Mouse (Mus musculus) MEL (cell line): ENCODE results near the gene Rufy4. TPM values are rescaled to one million over a fixed set of nuclear protein-coding genes. Genes with fewer than 3 reads are reported as not detected.
A peak's percentile ranks its signal among the peaks of the same experiment; 100 is the strongest.

Source experiments
- DNase-seq: peaks from one replicate; pipeline ENCODE4 v3.0.0; 2011; ENCODE audit warnings: low read depth, low spot score
- H3K27ac ChIP-seq: 2 replicates; pipeline ENCODE4 v1.5.1; 2012; ENCODE audit warnings: low read depth, mild to moderate bottlenecking, control low read depth, low read length, moderate library complexity; ENCODE audit not compliant: control insufficient read depth
- H3K27me3 ChIP-seq, 2 experiments: fragments of 150-350 bp in 1 of 2; sonication (generic) in 1 of 2; 2 replicates each; pipeline ENCODE4 v1.6.1; 2012; ENCODE audit warnings: low read length in 2 of 2, mild to moderate bottlenecking in 2 of 2, improper control_type of control experiment in 1 of 2, moderate library complexity in 1 of 2; ENCODE audit not compliant: insufficient read depth in 2 of 2, control insufficient read depth in 1 of 2
- H3K36me3 ChIP-seq, 2 experiments: 2 replicates each; pipeline ENCODE4 v1.6.1; 2012 to 2014; ENCODE audit warnings: low read length in 2 of 2, improper control_type of control experiment in 1 of 2, inconsistent platforms in 1 of 2, mild to moderate bottlenecking in 1 of 2; ENCODE audit not compliant: insufficient read depth in 2 of 2, control insufficient read depth in 1 of 2
- H3K4me1 ChIP-seq, 2 experiments: fragments of 150-350 bp in 1 of 2; sonication (generic) in 1 of 2; 2 replicates each; pipeline ENCODE4 v1.6.1; 2012; ENCODE audit warnings: low read length in 2 of 2, improper control_type of control experiment in 1 of 2, mild to moderate bottlenecking in 1 of 2; ENCODE audit not compliant: insufficient read depth in 2 of 2, control insufficient read depth in 1 of 2
- H3K4me3 ChIP-seq, 2 experiments: fragments of 150-350 bp in 1 of 2; sonication (generic) in 1 of 2; 2 replicates each; pipeline ENCODE4 v1.5.1; 2012; ENCODE audit warnings: low read depth in 2 of 2, low read length in 2 of 2, mild to moderate bottlenecking in 2 of 2, moderate library complexity in 2 of 2, control low read depth in 1 of 2, improper control_type of control experiment in 1 of 2; ENCODE audit not compliant: control insufficient read depth in 1 of 2, insufficient read depth in 1 of 2
- H3K79me2 ChIP-seq: 2 replicates; pipeline ENCODE4 v1.6.1; 2012; ENCODE audit warnings: mild to moderate bottlenecking, low read length, moderate library complexity; ENCODE audit not compliant: control insufficient read depth, poor library complexity, insufficient read depth
- H3K9ac ChIP-seq: 2 replicates; pipeline ENCODE4 v1.6.1; 2012; ENCODE audit warnings: low read depth, mild to moderate bottlenecking, control low read depth, low read length, moderate library complexity; ENCODE audit not compliant: control insufficient read depth, poor library complexity, severe bottlenecking
- H3K9me3 ChIP-seq: fragments of 150-350 bp; sonication (generic); replicated peaks from 2 replicates; pipeline ENCODE4 v1.6.1; 2012; ENCODE audit warnings: mild to moderate bottlenecking, low read length, improper control_type of control experiment, moderate library complexity; ENCODE audit not compliant: insufficient read depth
- BHLHE40 ChIP-seq: IDR thresholded peaks from 2 replicates; pipeline ENCODE4 v1.6.1; 2012; ENCODE audit warnings: low read depth, mild to moderate bottlenecking, inconsistent platforms, low read length, improper control_type of control experiment, borderline replicate concordance
- CHD1 ChIP-seq: IDR thresholded peaks from 2 replicates; pipeline ENCODE4 v1.6.1; 2012; ENCODE audit warnings: low read depth, mild to moderate bottlenecking, inconsistent platforms, low read length, improper control_type of control experiment
- CHD2 ChIP-seq: IDR thresholded peaks from 2 replicates; pipeline ENCODE4 v1.6.1; 2011; ENCODE audit warnings: low read length, improper control_type of control experiment
- CTCF ChIP-seq, 3 experiments: IDR thresholded peaks in 2 of 3; conservative IDR thresholded peaks in 1 of 3; 2 replicates each; pipeline ENCODE4 v1.5.1; 2011 to 2012; ENCODE audit warnings: low read length in 3 of 3, low read depth in 2 of 3, mild to moderate bottlenecking in 2 of 3, improper control_type of control experiment in 1 of 3, inconsistent platforms in 1 of 3, mixed read lengths in 1 of 3, moderate library complexity in 1 of 3; ENCODE audit not compliant: control insufficient read depth in 1 of 3, insufficient read depth in 1 of 3, poor library complexity in 1 of 3, severe bottlenecking in 1 of 3
- ELF1 ChIP-seq: IDR thresholded peaks from 2 replicates; pipeline ENCODE4 v1.6.1; 2014; ENCODE audit warnings: low read depth, mild to moderate bottlenecking, inconsistent platforms, low read length, improper control_type of control experiment, moderate library complexity
- EP300 ChIP-seq, 2 experiments: IDR thresholded peaks; 2 replicates each; pipeline ENCODE4 v1.6.1; 2011; ENCODE audit warnings: improper control_type of control experiment in 2 of 2, low read length in 2 of 2, low read depth in 1 of 2, mild to moderate bottlenecking in 1 of 2
- ETS1 ChIP-seq: IDR thresholded peaks from 2 replicates; pipeline ENCODE4 v1.6.1; 2012; ENCODE audit warnings: low read depth, mild to moderate bottlenecking, inconsistent platforms, low read length, improper control_type of control experiment, moderate library complexity
- GABPA ChIP-seq: IDR thresholded peaks from 2 replicates; pipeline ENCODE4 v1.6.1; 2012; ENCODE audit warnings: low read depth, mild to moderate bottlenecking, inconsistent platforms, low read length, improper control_type of control experiment, moderate library complexity
- GATA1 ChIP-seq: IDR thresholded peaks from 2 replicates; pipeline ENCODE4 v1.6.1; 2011; ENCODE audit warnings: low read depth, low read length, improper control_type of control experiment
- HCFC1 ChIP-seq: IDR thresholded peaks from 2 replicates; pipeline ENCODE4 v1.6.1; 2012; ENCODE audit warnings: low read depth, mild to moderate bottlenecking, inconsistent platforms, low read length, improper control_type of control experiment, moderate library complexity
- JUND ChIP-seq: IDR thresholded peaks from 2 replicates; pipeline ENCODE4 v1.6.1; 2011; ENCODE audit warnings: low read depth, mild to moderate bottlenecking, improper control_type of control experiment, low read length
- KAT2A ChIP-seq: conservative IDR thresholded peaks from 2 replicates; pipeline ENCODE4 v1.6.1; 2012; ENCODE audit warnings: low read depth, low read length, improper control_type of control experiment, inconsistent platforms
- MAFK ChIP-seq: IDR thresholded peaks from 2 replicates; pipeline ENCODE4 v1.6.1; 2011; ENCODE audit warnings: low read depth, mild to moderate bottlenecking, low read length, improper control_type of control experiment, borderline replicate concordance
- MAX ChIP-seq: IDR thresholded peaks from 2 replicates; pipeline ENCODE4 v1.6.1; 2011; ENCODE audit warnings: low read length, improper control_type of control experiment
- MAZ ChIP-seq: IDR thresholded peaks from 2 replicates; pipeline ENCODE4 v1.6.1; 2012; ENCODE audit warnings: low read depth, mild to moderate bottlenecking, inconsistent platforms, low read length, improper control_type of control experiment
- MXI1 ChIP-seq: IDR thresholded peaks from 2 replicates; pipeline ENCODE4 v1.6.1; 2011; ENCODE audit warnings: mild to moderate bottlenecking, low read depth, low read length, improper control_type of control experiment
- MYB ChIP-seq: IDR thresholded peaks from 2 replicates; pipeline ENCODE4 v1.6.1; 2011; ENCODE audit warnings: mild to moderate bottlenecking, low read depth, low read length, improper control_type of control experiment
- MYC ChIP-seq: IDR thresholded peaks from 2 replicates; pipeline ENCODE4 v1.6.1; 2011; ENCODE audit warnings: low read depth, mild to moderate bottlenecking, low read length, improper control_type of control experiment, moderate library complexity
- NELFE ChIP-seq: IDR thresholded peaks from 2 replicates; pipeline ENCODE4 v1.6.1; 2011; ENCODE audit warnings: low read depth, low read length, improper control_type of control experiment
- NRF1 ChIP-seq: IDR thresholded peaks from 2 replicates; pipeline ENCODE4 v1.6.1; 2014; ENCODE audit warnings: low read depth, mild to moderate bottlenecking, inconsistent platforms, low read length, improper control_type of control experiment, moderate library complexity; ENCODE audit not compliant: poor library complexity, insufficient read depth, severe bottlenecking
- POLR2A ChIP-seq, 2 experiments: IDR thresholded peaks; 2 replicates each; pipeline ENCODE4 v1.6.1; 2011 to 2012; ENCODE audit warnings: low read length in 2 of 2, mild to moderate bottlenecking in 2 of 2, control low read depth in 1 of 2, improper control_type of control experiment in 1 of 2, low read depth in 1 of 2, moderate library complexity in 1 of 2; ENCODE audit not compliant: control insufficient read depth in 1 of 2, insufficient read depth in 1 of 2, poor library complexity in 1 of 2
- POLR2AphosphoS2 ChIP-seq: IDR thresholded peaks from 2 replicates; pipeline ENCODE4 v1.6.1; 2011; ENCODE audit warnings: low read length, improper control_type of control experiment
- POLR2AphosphoS5 ChIP-seq: IDR thresholded peaks from 2 replicates; pipeline ENCODE4 v1.6.1; 2012; ENCODE audit warnings: low read depth, borderline replicate concordance, mild to moderate bottlenecking, inconsistent platforms, low read length, moderate library complexity, mixed read lengths
- RAD21 ChIP-seq: IDR thresholded peaks from 2 replicates; pipeline ENCODE4 v1.6.1; 2011; ENCODE audit warnings: mild to moderate bottlenecking, low read depth, low read length, improper control_type of control experiment
- RCOR1 ChIP-seq: IDR thresholded peaks from 2 replicates; pipeline ENCODE4 v1.6.1; 2012; ENCODE audit warnings: low read depth, mild to moderate bottlenecking, inconsistent platforms, low read length, improper control_type of control experiment
- SIN3A ChIP-seq: IDR thresholded peaks from 2 replicates; pipeline ENCODE4 v1.6.1; 2012; ENCODE audit warnings: low read length, improper control_type of control experiment, inconsistent platforms
- SMC3 ChIP-seq: IDR thresholded peaks from 2 replicates; pipeline ENCODE4 v1.6.1; 2011; ENCODE audit warnings: low read depth, low read length, improper control_type of control experiment
- TAL1 ChIP-seq: IDR thresholded peaks from 2 replicates; pipeline ENCODE4 v1.6.1; 2012; ENCODE audit warnings: mild to moderate bottlenecking, inconsistent platforms, low read length, moderate library complexity, mixed read lengths
- TBP ChIP-seq: IDR thresholded peaks from 2 replicates; pipeline ENCODE4 v1.8.0; 2011; ENCODE audit warnings: low read depth, low read length, improper control_type of control experiment
- TCF12 ChIP-seq: IDR thresholded peaks from 2 replicates; pipeline ENCODE4 v1.6.1; 2014; ENCODE audit warnings: low read depth, mild to moderate bottlenecking, inconsistent platforms, low read length, improper control_type of control experiment, moderate library complexity
- UBTF ChIP-seq: IDR thresholded peaks from 2 replicates; pipeline ENCODE4 v1.6.1; 2012; ENCODE audit warnings: low read depth, mild to moderate bottlenecking, inconsistent platforms, low read length, improper control_type of control experiment, moderate library complexity, borderline replicate concordance; ENCODE audit not compliant: insufficient read depth
- USF1 ChIP-seq: IDR thresholded peaks from 2 replicates; pipeline ENCODE4 v1.6.1; 2014; ENCODE audit warnings: low read depth, mild to moderate bottlenecking, inconsistent platforms, low read length, improper control_type of control experiment, moderate library complexity
- USF2 ChIP-seq, 2 experiments: IDR thresholded peaks; 2 replicates each; pipeline ENCODE4 v1.6.1; 2011 to 2012; ENCODE audit warnings: improper control_type of control experiment in 2 of 2, low read length in 2 of 2, borderline replicate concordance in 1 of 2, inconsistent platforms in 1 of 2, low read depth in 1 of 2, mild to moderate bottlenecking in 1 of 2; ENCODE audit not compliant: insufficient read depth in 1 of 2
- ZC3H11A ChIP-seq: IDR thresholded peaks from 2 replicates; pipeline ENCODE4 v1.6.1; 2012; ENCODE audit warnings: low read depth, mild to moderate bottlenecking, inconsistent platforms, low read length, improper control_type of control experiment
- ZKSCAN1 ChIP-seq: IDR thresholded peaks from 2 replicates; pipeline ENCODE4 v1.6.1; 2012; ENCODE audit warnings: low read depth, mild to moderate bottlenecking, inconsistent platforms, low read length, improper control_type of control experiment, moderate library complexity
- ZMIZ1 ChIP-seq: IDR thresholded peaks from 2 replicates; pipeline ENCODE4 v1.6.1; 2012; ENCODE audit warnings: low read depth, mild to moderate bottlenecking, inconsistent platforms, low read length, improper control_type of control experiment, moderate library complexity
- ZNF384 ChIP-seq: IDR thresholded peaks from 2 replicates; pipeline ENCODE4 v1.6.1; 2012; ENCODE audit warnings: low read depth, mild to moderate bottlenecking, inconsistent platforms, low read length, improper control_type of control experiment
- polyA plus RNA-seq, 2 experiments: library from polyadenylated mRNA; stranded (reverse) in 1 of 2; unstranded in 1 of 2; fragments of >175 nt in 1 of 2; fragments of >200 nt in 1 of 2; gene quantifications; 2 replicates each; pipeline versions ENCODE4 v1.2.1 to v1.2.4; 2012; ENCODE audit warnings: low replicate concordance in 2 of 2, low read depth in 1 of 2; ENCODE audit not compliant: insufficient read length in 2 of 2, insufficient read depth in 1 of 2, missing spikeins in 1 of 2
- total RNA-seq: library from RNA; depleted of rRNA; stranded (reverse); fragments of 300-350 nt; gene quantifications from 2 replicates; pipeline ENCODE4 v1.2.3, GENCODE M21; 2012; rRNA removed

The Rufy4 gene
- total RNA-seq (0.04 TPM in 1 of 2 replicates, not detected in the other), polyA plus RNA-seq (under 1 TPM in 1 of 2 experiments, not detected in 1; 0.10 TPM)

- Histone ChIP-seq H3K9ac (peak within 1 kb of the TSS; percentile 24; the same call in 1 of the 2 replicates), H3K27ac (no peak within 1 kb of the TSS), H3K4me3 (peak within 1 kb of the TSS; percentile 49 to 50), H3K27me3 (no peaks in the 10 kb centered on the region), H3K4me1 (no peaks in the 10 kb centered on the region), H3K79me2 (no peaks in the 10 kb centered on the region), H3K9me3 (no peaks in the 10 kb centered on the region), H3K36me3 (no peaks in the 10 kb centered on the region)
- DNase-seq: peak; percentile 92
- no peak for TF ChIP-seq CHD1
- TF ChIP-seq ZC3H11A: peak; percentile 25; the same call in 1 of the 2 replicates
- 0 out of 2 replicates have a peak, but pooled peaks have one; percentile 10 for TF ChIP-seq TCF12
- TF ChIP-seq GATA1: no peak
- peak; percentile 66; the same call in 1 of the 2 replicates for TF ChIP-seq SIN3A
- peak; percentile 64 for TF ChIP-seq RAD21
- peak; percentile 66 to 74 (median 72) for TF ChIP-seq CTCF (IDR thresholded peaks at IDR 0.05 in 2 of 3, conservative IDR thresholded peaks at IDR 0.05 in 1 of 3; ENCODE audit: control insufficient read depth in 1 of 3, insufficient read depth in 1 of 3, low read depth in 2 of 3, low read length in 3 of 3, poor library complexity in 1 of 3, severe bottlenecking in 1 of 3)
- TF ChIP-seq USF2 (IDR thresholded peaks at IDR 0.05; ENCODE audit: borderline replicate concordance in 1 of 2, insufficient read depth in 1 of 2, low read depth in 1 of 2, low read length in 2 of 2): no peak
- TF ChIP-seq MAX: peak; percentile 28; the same call in 1 of the 2 replicates
- no peak for TF ChIP-seq POLR2AphosphoS2
- no peak for TF ChIP-seq POLR2A (IDR thresholded peaks at IDR 0.05; ENCODE audit: control insufficient read depth in 1 of 2, insufficient read depth in 1 of 2, low read depth in 1 of 2, low read length in 2 of 2, poor library complexity in 1 of 2)
- no peak for TF ChIP-seq CHD2
- peak; percentile 29; the same call in 1 of the 2 replicates for TF ChIP-seq JUND
- TF ChIP-seq POLR2AphosphoS5: no peak
- no peak for TF ChIP-seq UBTF
- TF ChIP-seq SMC3: peak; percentile 62
- TF ChIP-seq MAFK: no peak
- TF ChIP-seq ELF1: no peak
- TF ChIP-seq TBP: 0 out of 2 replicates have a peak, but pooled peaks have one; percentile 28
- no peak for TF ChIP-seq TAL1
- peak; percentile 15; the same call in 1 of the 2 replicates for TF ChIP-seq HCFC1
- no peak for TF ChIP-seq MYC
- TF ChIP-seq EP300 (IDR thresholded peaks at IDR 0.05; ENCODE audit: low read depth in 1 of 2, low read length in 2 of 2): 0 out of 4 replicates have a peak, but pooled peaks of 1 of the 2 experiments have one; percentile 2
- TF ChIP-seq GABPA: no peak
- TF ChIP-seq MYB: no peak
- TF ChIP-seq ZKSCAN1: no peak
- TF ChIP-seq RCOR1: no peak
- no peak for TF ChIP-seq ZNF384
- no peak for TF ChIP-seq NELFE
- no peak for TF ChIP-seq NRF1
- TF ChIP-seq MAZ: no peak
- TF ChIP-seq KAT2A: no peak
- no peak for TF ChIP-seq ETS1
- no peak for TF ChIP-seq BHLHE40
- no peak for TF ChIP-seq ZMIZ1
- TF ChIP-seq MXI1: no peak
- no peak for TF ChIP-seq USF1
These were observed at the start of gene Rufy4 for GRCm38 (mm10) chr1:74124991-74125552. Rufy4 (plus strand) TSS chr1:74125541.
